Mouse (Mus musculus) neural tube, embryonic 11.5 days (tissue): Measurements from ENCODE around the gene Gm17571. TPM values are rescaled to one million over a fixed set of nuclear protein-coding genes. Genes with fewer than 3 reads are reported as not detected.

Source experiments
- ATAC-seq: fragments of 200-750 bp; cut with Nextera tagmentation; 2 replicates; pipeline ENCODE4 v1.8.0; 2017; ENCODE audit warnings: moderate number of reproducible peaks, mild to moderate bottlenecking, moderate TSS enrichment, moderate library complexity; ENCODE audit not compliant: insufficient read depth, low FRiP score, low TSS enrichment
- DNase-seq: peaks from one replicate; pipeline ENCODE4 v3.0.0-alpha.2; 2015; ENCODE audit warnings: low spot score
- H3K27ac ChIP-seq: fragments of 300-500 bp; sonication (generic); 2 replicates; pipeline ENCODE4 v1.5.1; 2014; ENCODE audit warnings: low read depth, mild to moderate bottlenecking, low read length
- H3K27me3 ChIP-seq: fragments of 300-500 bp; sonication (generic); 2 replicates; pipeline ENCODE4 v1.6.1; 2014; ENCODE audit warnings: mild to moderate bottlenecking, low read length, mixed read lengths; ENCODE audit not compliant: control insufficient read depth, insufficient read depth
- H3K36me3 ChIP-seq: fragments of 300-500 bp; sonication (generic); 2 replicates; pipeline ENCODE4 v1.6.1; 2014; ENCODE audit warnings: mild to moderate bottlenecking, low read length, moderate library complexity, mixed read lengths; ENCODE audit not compliant: control insufficient read depth, insufficient read depth
- H3K4me1 ChIP-seq: fragments of 300-500 bp; sonication (generic); 2 replicates; pipeline ENCODE4 v1.6.1; 2014; ENCODE audit warnings: low read length, mixed read lengths; ENCODE audit not compliant: control insufficient read depth, insufficient read depth
- H3K4me2 ChIP-seq: fragments of 300-500 bp; sonication (generic); 2 replicates; pipeline ENCODE4 v1.6.1; 2014; ENCODE audit warnings: low read depth, mild to moderate bottlenecking, moderate library complexity
- H3K4me3 ChIP-seq: fragments of 300-500 bp; sonication (generic); 2 replicates; pipeline ENCODE4 v1.5.1; 2014; ENCODE audit warnings: low read depth, low read length
- H3K9ac ChIP-seq: fragments of 300-500 bp; sonication (generic); 2 replicates; pipeline ENCODE4 v1.6.1; 2014; ENCODE audit warnings: mild to moderate bottlenecking, low read length
- H3K9me3 ChIP-seq: fragments of 300-500 bp; sonication (generic); 2 replicates; pipeline ENCODE4 v1.6.1; 2016; ENCODE audit warnings: low read length; ENCODE audit not compliant: control insufficient read depth
- WGBS: fragments of 180-500 bp; shearing (Covaris S2); extraction: QIAGEN DNeasy Blood & Tissue Kit; methylation state at CpG from one replicate; pipeline ENCODE4 v1.1.7; 2014; 5-methylcytosine and 5-hydroxymethylcytosine counted together
- polyA plus RNA-seq: library from polyadenylated mRNA; unstranded; fragments of >200 nt; fragmentation: Nextera tagmentation; extraction: Ambion mirVana; gene quantifications from 2 replicates; pipeline ENCODE4 v1.2.1, GENCODE M21; 2014

Gm17571 gene
- polyA plus RNA-seq, 1 experiment from 2014 or later, result not detected

DNA sequence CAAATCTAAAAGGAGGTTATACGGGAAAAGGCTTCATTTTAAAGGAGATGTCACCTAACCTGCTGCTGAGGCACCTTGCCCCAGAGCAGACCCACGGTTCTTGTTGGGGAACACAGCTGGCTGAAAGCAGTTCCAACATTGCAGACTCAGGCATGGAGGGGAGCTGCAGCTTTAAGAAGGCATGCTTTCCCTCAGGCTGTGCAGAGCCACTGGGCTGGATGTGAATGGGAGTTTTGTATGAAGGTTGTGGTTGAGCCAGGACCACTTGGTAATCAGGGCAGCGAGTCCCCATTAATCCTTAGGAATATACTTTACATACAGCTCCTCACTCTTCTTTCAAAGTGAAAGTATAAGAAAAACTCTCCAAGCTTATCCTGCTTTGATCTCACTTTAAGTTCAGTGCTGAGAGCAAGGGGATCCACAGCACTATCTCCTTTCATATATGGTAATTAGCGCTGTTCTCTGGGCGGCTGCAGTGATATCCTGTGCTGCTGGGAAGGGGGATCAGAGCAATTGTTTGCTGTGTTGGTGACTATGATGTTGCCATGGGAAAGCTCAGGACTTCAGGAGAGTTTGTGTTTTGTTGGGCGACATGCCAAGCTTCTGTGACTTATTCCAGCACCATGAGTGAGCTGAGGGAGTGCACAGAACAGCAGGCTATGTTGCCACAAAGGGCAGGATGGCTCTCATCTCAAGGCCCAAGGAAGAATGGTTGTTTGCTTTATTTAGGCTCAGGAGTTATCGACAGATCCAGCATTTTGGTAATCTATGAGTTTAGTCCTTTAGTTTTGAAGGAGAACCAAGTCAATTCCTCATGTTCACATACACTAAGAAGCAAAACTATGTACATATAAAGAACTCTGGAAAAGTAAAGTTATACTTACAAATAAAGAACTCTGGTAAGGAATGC, 21.3 kb downstream of the Gm17571 start:
- Histone ChIP-seq H3K36me3 (no peaks in the 10 kb centered on the region), H3K9ac (no peak overlapping the region), H3K4me2 (0 out of 2 replicates have a peak overlapping the region, but pooled peaks have one; percentile 0), H3K4me3 (no peak overlapping the region), H3K4me1 (peaks cover 8% of the 10 kb centered on the region; the same call in 1 of the 2 replicates), H3K27me3 (no peaks in the 10 kb centered on the region), H3K9me3 (no peaks in the 10 kb centered on the region), H3K27ac (peak overlapping the region; percentile 28; the same call in 1 of the 2 replicates)
- ATAC-seq (peak; percentile 93), DNase-seq (peak; percentile 77)
- WGBS, result 33% methylated on average over 7 of the region's 7 CpGs

- no peak overlapping the region for H3K27ac ChIP-seq
- ATAC-seq, result no peak
- no peaks in the 10 kb centered on the region for H3K4me1 ChIP-seq
- no peaks in the 10 kb centered on the region for H3K9me3 ChIP-seq
- H3K36me3 ChIP-seq, result 0 out of 2 replicates have a peak, but pooled peaks cover 2% of the 10 kb centered on the region
- H3K27me3 ChIP-seq, result no peaks in the 10 kb centered on the region
- no peak overlapping the region for H3K9ac ChIP-seq
- no peak for DNase-seq
- H3K4me2 ChIP-seq, result no peak overlapping the region
- H3K4me3 ChIP-seq, result no peak overlapping the region
Observed at GRCm38 (mm10) chr9:13414230-13414766, 32.3 kb downstream of the Gm17571 start.

Other genes starting within 250 kb of the Gm17571 start
- gene Jrkl, start 200.9 kb downstream of the Gm17571 start, polyA plus RNA-seq, result 8.9 and 9.4 TPM in 2 replicates
- gene Ccdc82, start 199.8 kb downstream of the Gm17571 start, polyA plus RNA-seq, result 12.9 and 13.4 TPM in 2 replicates
- gene Maml2, start 148.8 kb downstream of the Gm17571 start, polyA plus RNA-seq, result 12.8 and 14.1 TPM in 2 replicates